Mouse (Mus musculus): ENCODE results near the gene Cyb5d1.

Cyb5d1 gene

GRCm38 (mm10) chr11:69356544-69356943 is 38.9 kb downstream of the Cyb5d1 start:
- DNase-seq, result no peak

- DNase-seq, result peak in 1 of 2 experiments; percentile 21
Observed at GRCm38 (mm10) chr11:69346441-69346840, 49.0 kb downstream of the Cyb5d1 start.
